Mouse (Mus musculus): ENCODE measurements around the gene Fat3. TPM values are rescaled to one million over a fixed set of nuclear protein-coding genes. Genes with fewer than 3 reads are reported as not detected.

Fat3 gene
- total RNA-seq, 1 experiment from 2014 or later: 3.1 TPM

- peak; percentile 9 for DNase-seq
These were observed 631.6 kb downstream of the Fat3 start for GRCm38 (mm10) chr9:15869456-15869855.

DNA sequence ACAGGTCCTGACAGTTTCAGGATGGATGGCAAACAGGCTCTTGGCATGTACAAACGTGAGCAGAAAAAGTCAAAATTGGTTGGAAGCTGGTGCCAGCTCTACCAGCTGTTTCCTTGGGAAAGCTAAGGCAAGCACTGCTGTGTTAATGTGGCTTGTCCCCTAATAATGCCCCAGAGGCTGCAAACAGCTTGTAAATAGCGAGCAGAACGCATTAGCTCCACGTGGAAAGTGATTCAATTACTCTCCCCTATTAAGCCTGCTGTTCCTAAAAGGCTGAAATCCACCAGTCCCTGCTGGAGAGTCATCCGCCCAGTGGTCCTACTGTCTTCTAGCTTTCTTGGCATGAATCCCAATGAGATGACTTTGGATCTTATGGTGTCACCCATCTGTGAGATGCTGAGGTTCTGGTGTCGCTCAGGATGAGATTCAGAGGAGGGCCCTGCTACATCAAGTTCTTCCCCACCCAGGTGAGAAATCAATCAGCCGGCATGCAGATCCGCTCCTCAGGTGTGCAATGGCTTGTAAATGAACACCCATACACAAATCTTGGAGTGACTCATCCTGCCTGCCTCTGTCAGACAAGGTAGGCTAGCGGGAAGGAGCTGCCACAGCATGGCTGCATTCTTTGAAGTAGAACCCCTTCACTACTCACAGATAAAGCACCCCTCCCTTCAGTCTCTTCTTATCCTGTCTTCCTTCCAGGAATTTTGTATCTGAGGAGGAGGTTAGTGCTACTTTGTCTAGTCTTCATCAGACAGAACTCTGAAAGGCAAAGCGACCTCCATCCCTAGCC lies 634.6 kb downstream of the Fat3 start:
- DNase-seq: no peak

- no peak for DNase-seq
These were observed 639.7 kb downstream of the Fat3 start for GRCm38 (mm10) chr9:15861402-15861801.

All from adrenal gland, postnatal 14 days (tissue).